Comparison of ENCODE assay signal across 19 mouse cellular contexts in the genomic region with DNA sequence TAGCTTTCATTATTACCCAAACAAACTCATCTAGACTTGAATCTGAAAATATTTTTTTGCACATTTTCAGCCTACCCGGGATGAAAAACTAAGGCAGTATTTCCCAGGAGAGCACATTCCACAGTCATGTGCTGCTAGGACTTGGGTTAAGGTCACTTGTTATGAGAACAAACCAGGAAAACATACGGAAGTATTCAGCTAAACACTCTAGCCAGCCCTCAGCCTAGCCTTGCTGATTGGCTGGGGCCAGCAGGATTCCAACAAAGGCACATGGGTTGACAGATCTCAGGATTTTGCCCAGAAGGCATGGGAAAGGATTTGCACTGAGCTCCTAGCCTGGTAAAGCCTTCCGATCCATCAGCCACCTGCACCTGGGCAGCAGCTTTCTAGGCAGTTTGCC.
DNase-seq lines count a peak whose midpoint lies in the region; ATAC-seq and TF ChIP-seq lines count a peak whose summit lies in the region.
"Had no signal": no experiment of that assay in that cellular context is flagged by ENCODE, and none has a peak within 500 bp of the region (broad histone marks: within the 10 kb centered on the region; RNA-seq: fewer than 3 reads in every experiment).

No protein-coding gene starts in this region.

- no peaks in the 10 kb centered on the region for H3K36me3 ChIP-seq in kidney, adult 2 months (ENCODE audit: control insufficient read depth, insufficient read depth, low read length)
- no peaks in the 10 kb centered on the region for H3K36me3 ChIP-seq in kidney, embryonic 15.5 days
- no peaks in the 10 kb centered on the region for H3K36me3 ChIP-seq in embryonic facial prominence, embryonic 10.5 days (replicated peaks)
- no peaks in the 10 kb centered on the region for H3K36me3 ChIP-seq in liver, embryonic 12.5 days
- no peaks in the 10 kb centered on the region for H3K36me3 ChIP-seq in forebrain, embryonic 12.5 days (replicated peaks)
- H3K36me3 ChIP-seq: embryonic facial prominence, embryonic 15.5 days; heart, embryonic 15.5 days; lung, embryonic 15.5 days; midbrain, embryonic 10.5 days had no signal

- WGBS in kidney, adult 2 months: 26% methylated on average over 3 of the region's 3 CpGs
- WGBS in kidney, embryonic 15.5 days: 72% methylated on average over 3 of the region's 3 CpGs
- 52% methylated on average over 3 of the region's 3 CpGs for WGBS in embryonic facial prominence, embryonic 10.5 days
- WGBS in liver, embryonic 12.5 days (ENCODE audit: insufficient replicate concordance): 68% methylated on average over 3 of the region's 3 CpGs
- 78% methylated on average over 3 of the region's 3 CpGs for WGBS in forebrain, embryonic 12.5 days

- H3K4me1 ChIP-seq in kidney, adult 2 months (ENCODE audit: control insufficient read depth, insufficient read depth, low read length): peaks cover 5% of the 10 kb centered on the region; the same call in 1 of the 2 replicates
- 0 out of 2 replicates have a peak, but pooled peaks cover 1% of the 10 kb centered on the region for H3K4me1 ChIP-seq in kidney, embryonic 15.5 days
- peaks cover 6% of the 10 kb centered on the region for H3K4me1 ChIP-seq in embryonic facial prominence, embryonic 10.5 days
- H3K4me1 ChIP-seq in liver, embryonic 12.5 days: no peaks in the 10 kb centered on the region
- H3K4me1 ChIP-seq in forebrain, embryonic 12.5 days: 0 out of 2 replicates have a peak, but pooled peaks cover 3% of the 10 kb centered on the region
- H3K4me1 ChIP-seq: embryonic facial prominence, embryonic 15.5 days had no signal

- no peaks in the 10 kb centered on the region for H3K27me3 ChIP-seq in kidney, adult 2 months (replicated peaks; ENCODE audit: control insufficient read depth, insufficient read depth, low read length)
- no peaks in the 10 kb centered on the region for H3K27me3 ChIP-seq in kidney, embryonic 15.5 days
- no peaks in the 10 kb centered on the region for H3K27me3 ChIP-seq in embryonic facial prominence, embryonic 10.5 days (replicated peaks; ENCODE audit: low read depth, poor library complexity, severe bottlenecking)
- no peaks in the 10 kb centered on the region for H3K27me3 ChIP-seq in liver, embryonic 12.5 days (replicated peaks)
- no peaks in the 10 kb centered on the region for H3K27me3 ChIP-seq in forebrain, embryonic 12.5 days
- H3K27me3 ChIP-seq: embryonic facial prominence, embryonic 15.5 days; forebrain, embryonic 13.5 days; heart, embryonic 15.5 days; lung, embryonic 15.5 days; Patski had no signal

- peak overlapping the region; percentile 75 for H3K27ac ChIP-seq in gastrocnemius, adult 2 months
- peak overlapping the region; percentile 34 for H3K27ac ChIP-seq in kidney, adult 2 months (ENCODE audit: insufficient read depth, low read depth, low read length)
- no peak overlapping the region for H3K27ac ChIP-seq in kidney, embryonic 15.5 days
- H3K27ac ChIP-seq in embryonic facial prominence, embryonic 10.5 days (replicated peaks): no peak overlapping the region; the same call in 1 of the 2 replicates
- H3K27ac ChIP-seq in liver, embryonic 12.5 days: no peak overlapping the region
- no peak overlapping the region for H3K27ac ChIP-seq in forebrain, embryonic 12.5 days
- H3K27ac ChIP-seq: embryonic facial prominence, embryonic 15.5 days; forebrain, embryonic 13.5 days; heart, embryonic 15.5 days; hindbrain, embryonic 14.5 days; lung, embryonic 15.5 days; midbrain, embryonic 10.5 days had no signal

- H3K9ac ChIP-seq in kidney, embryonic 15.5 days: no peak overlapping the region
- no peak overlapping the region for H3K9ac ChIP-seq in liver, embryonic 12.5 days
- H3K9ac ChIP-seq in forebrain, embryonic 12.5 days: no peak overlapping the region
- H3K9ac ChIP-seq: embryonic facial prominence, embryonic 15.5 days; forebrain, embryonic 13.5 days; heart, embryonic 15.5 days; hindbrain, embryonic 14.5 days; lung, embryonic 15.5 days had no signal

- TF ChIP-seq POLR2A in kidney, adult 2 months (IDR thresholded peaks at IDR 0.05; ENCODE audit: low read depth, low read length): no peak

- DNase-seq in gastrocnemius, adult 2 months: peak; percentile 46
- no peak for DNase-seq in gastrocnemius, postnatal 14 days
- peak; percentile 76 for DNase-seq in kidney, adult 2 months
- DNase-seq in embryonic facial prominence, embryonic 10.5 days (ENCODE audit: low spot score): peak; percentile 33
- peak; percentile 62 for DNase-seq in lung, postnatal 25 days (ENCODE audit: low spot score)
- DNase-seq: cerebellum, adult 11 months; layer of hippocampus, adult 9-11 months; right cerebral cortex, adult 18-20 months had no signal

- no peak overlapping the region; the same call in 1 of the 2 replicates for H3K4me3 ChIP-seq in gastrocnemius, adult 2 months
- H3K4me3 ChIP-seq in kidney, adult 2 months (ENCODE audit: insufficient read depth, low read depth, low read length): no peak overlapping the region
- no peak overlapping the region for H3K4me3 ChIP-seq in kidney, embryonic 15.5 days (replicated peaks)
- no peak overlapping the region for H3K4me3 ChIP-seq in embryonic facial prominence, embryonic 10.5 days
- no peak overlapping the region for H3K4me3 ChIP-seq in liver, embryonic 12.5 days
- H3K4me3 ChIP-seq in forebrain, embryonic 12.5 days (replicated peaks): no peak overlapping the region
- H3K4me3 ChIP-seq: embryonic facial prominence, embryonic 15.5 days; forebrain, embryonic 13.5 days; heart, embryonic 15.5 days; lung, embryonic 15.5 days; midbrain, embryonic 10.5 days had no signal

- intact Hi-C loops in gastrocnemius, adult 2 months (cut with DNase I): no loop called here
- intact Hi-C loops in gastrocnemius, postnatal 14 days (cut with DNase I; ENCODE audit: low total_unique reads): no loop called here

- no peaks in the 10 kb centered on the region for H3K9me3 ChIP-seq in kidney, embryonic 15.5 days (replicated peaks)
- H3K9me3 ChIP-seq in embryonic facial prominence, embryonic 10.5 days: no peaks in the 10 kb centered on the region
- H3K9me3 ChIP-seq in liver, embryonic 12.5 days (replicated peaks): no peaks in the 10 kb centered on the region
- H3K9me3 ChIP-seq in forebrain, embryonic 12.5 days: no peaks in the 10 kb centered on the region
- H3K9me3 ChIP-seq: embryonic facial prominence, embryonic 15.5 days; forebrain, embryonic 13.5 days; heart, embryonic 15.5 days; lung, embryonic 15.5 days; midbrain, embryonic 10.5 days had no signal

- no peak for ATAC-seq in kidney, embryonic 15.5 days (replicated peaks; ENCODE audit: low FRiP score)
- no peak for ATAC-seq in liver, embryonic 12.5 days
- no peak for ATAC-seq in forebrain, embryonic 12.5 days (ENCODE audit: low FRiP score)
- ATAC-seq: forebrain, embryonic 13.5 days; intestine, embryonic 16.5 days; Patski had no signal

- H3K4me2 ChIP-seq in kidney, embryonic 15.5 days: no peak overlapping the region
- H3K4me2 ChIP-seq in liver, embryonic 12.5 days: no peak overlapping the region
- H3K4me2 ChIP-seq in forebrain, embryonic 12.5 days: no peak overlapping the region
- H3K4me2 ChIP-seq: embryonic facial prominence, embryonic 15.5 days; forebrain, embryonic 13.5 days; heart, embryonic 15.5 days; hindbrain, embryonic 14.5 days; lung, embryonic 15.5 days had no signal

- no peak for TF ChIP-seq CTCF in gastrocnemius, adult 2 months (IDR thresholded peaks at IDR 0.05)
- no peak for TF ChIP-seq CTCF in kidney, adult 2 months (conservative IDR thresholded peaks at IDR 0.05; ENCODE audit: insufficient read depth, insufficient read length, low read depth, low read length)

Comparison
In these comparisons a context has a peak if more than half of its experiments do, and no peak if none do; other contexts are left out.
1. H3K27ac ChIP-seq: peak in gastrocnemius, adult 2 months (single experiment) and kidney, adult 2 months (single experiment); none in kidney, embryonic 15.5 days (single experiment), embryonic facial prominence, embryonic 10.5 days (single experiment), liver, embryonic 12.5 days (single experiment) and forebrain, embryonic 12.5 days (single experiment).